Mouse (Mus musculus) left cerebral cortex, adult 18-20 months (tissue): ENCODE measurements around the gene Nr1h3. TPM values are rescaled to one million over a fixed set of nuclear protein-coding genes. Genes with fewer than 3 reads are reported as not detected.
"Not testable (repeated sequence)": the region's sequence is repeated elsewhere in the genome, so short reads cannot be mapped to it uniquely, and the experiment has no call there.

ENCODE experiments used
- DNase-seq, 2 experiments: peaks; one replicate each; pipeline ENCODE4 v3.0.0; 2021 to 2022; ENCODE audit warnings: low spot score in 2 of 2, mixed read lengths in 1 of 2
- long read RNA-seq, 2 experiments: library from polyadenylated mRNA; stranded (forward); transcript quantifications; one replicate each; pipeline ENCODE4 v2.0.0; 2021
- total RNA-seq, 2 experiments: library from RNA; stranded (reverse); gene quantifications; 2 replicates each; pipeline ENCODE4 v1.2.3; 2021

Nr1h3 gene
- total RNA-seq: 1 to 10 TPM; 3.5 to 3.6 TPM
- long read RNA-seq, experiment 1, partial matches to known transcripts: 1 of 8 reads
- long read RNA-seq, experiment 1, other reads (novel, unspliced or antisense): 4 of 8 reads
- long read RNA-seq, experiment 2, partial matches to known transcripts: 0 of 8 reads
- long read RNA-seq, experiment 2, other reads (novel, unspliced or antisense): 3 of 8 reads

DNA sequence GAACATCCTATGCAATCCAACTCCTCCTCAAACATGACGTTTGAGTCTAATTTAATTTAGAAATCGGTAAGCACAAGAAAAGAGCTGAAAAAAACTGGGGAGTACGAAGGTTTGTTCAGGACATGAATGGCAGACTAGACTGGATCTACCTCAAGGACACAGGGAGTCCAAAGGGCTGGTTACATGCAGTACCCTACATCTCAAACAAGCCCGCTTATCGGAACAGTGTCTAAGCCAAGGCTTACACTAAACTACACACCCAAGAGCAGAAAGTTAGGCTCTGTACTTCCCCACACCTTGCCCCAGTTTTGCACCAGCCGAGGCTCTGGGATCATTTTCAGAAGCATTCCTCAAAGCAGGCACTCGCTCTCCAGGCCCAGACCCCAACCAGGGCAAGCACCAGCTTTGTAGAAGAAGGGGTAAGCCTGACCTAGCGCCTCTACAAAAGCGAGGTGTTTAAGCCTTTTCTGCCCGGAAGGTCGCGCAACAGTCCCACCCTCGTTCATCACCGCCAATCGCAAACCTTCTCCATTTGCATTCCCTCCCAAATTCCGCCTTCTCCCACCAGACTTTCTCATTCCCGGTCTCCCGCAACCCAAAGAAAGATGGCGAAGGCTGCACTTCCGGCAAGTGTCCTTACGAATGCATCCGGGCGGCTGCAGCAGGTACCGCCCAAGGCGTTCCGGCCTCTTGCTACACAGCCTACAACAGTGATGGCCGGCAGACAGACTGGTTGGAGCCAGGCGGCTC is at the start of gene Nr1h3, which contains the start of gene Acp2:
Nr1h3 (minus strand) TSS at position 613 of the 750 bp plus-strand sequence.
Acp2 (plus strand) TSS at position 664 of the 750 bp plus-strand sequence.
- DNase-seq: peak; percentile 92 to 97

DNA sequence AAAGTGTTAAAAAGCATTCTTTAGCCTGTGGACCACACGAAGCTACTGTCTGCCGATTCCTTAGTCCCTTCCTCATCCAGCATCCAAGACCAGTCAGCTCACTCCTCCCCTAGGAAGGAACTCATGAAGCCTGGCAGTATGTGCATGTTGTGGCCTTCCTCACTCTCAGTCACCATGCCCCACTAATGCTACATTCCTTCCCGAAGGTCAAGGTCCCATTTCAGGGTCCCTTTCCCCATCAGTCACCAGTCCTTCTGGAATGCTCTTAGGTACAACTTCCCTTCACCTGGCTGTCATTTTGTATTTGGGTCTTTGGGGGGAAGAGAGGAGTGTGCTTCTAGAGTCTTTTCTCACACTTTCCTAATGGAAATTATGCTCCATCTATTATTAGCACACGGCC is 49.4 kb upstream of the Nr1h3 start:
- no peak for DNase-seq

- DNase-seq: no peak
Observed at GRCm38 (mm10) chr2:91248366-91248765, 45.7 kb upstream of the Nr1h3 start.

- no peak for DNase-seq
Observed at GRCm38 (mm10) chr2:91244557-91245228, 42.1 kb upstream of the Nr1h3 start.

DNA sequence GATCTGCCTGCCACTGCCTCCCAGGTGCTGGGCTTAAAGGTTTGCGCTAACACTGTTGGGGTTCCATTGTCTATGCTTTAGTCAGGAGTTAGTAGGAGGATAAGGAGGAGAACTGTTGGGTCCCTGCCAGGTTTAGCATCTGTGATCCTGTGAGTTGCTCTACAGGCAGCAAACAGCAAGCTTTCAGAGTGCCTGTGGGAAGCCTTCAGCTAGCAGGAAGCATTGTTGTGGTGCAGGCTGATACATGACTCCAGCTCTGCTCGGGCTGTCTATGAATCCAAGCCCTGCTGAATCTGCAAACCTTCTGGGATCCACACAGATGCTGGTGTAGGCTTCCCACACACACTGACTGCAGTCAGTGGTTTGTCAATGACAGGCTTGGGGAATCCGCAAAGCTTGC is 40.8 kb upstream of the Nr1h3 start:
- peak; percentile 77 to 78 for DNase-seq

DNA sequence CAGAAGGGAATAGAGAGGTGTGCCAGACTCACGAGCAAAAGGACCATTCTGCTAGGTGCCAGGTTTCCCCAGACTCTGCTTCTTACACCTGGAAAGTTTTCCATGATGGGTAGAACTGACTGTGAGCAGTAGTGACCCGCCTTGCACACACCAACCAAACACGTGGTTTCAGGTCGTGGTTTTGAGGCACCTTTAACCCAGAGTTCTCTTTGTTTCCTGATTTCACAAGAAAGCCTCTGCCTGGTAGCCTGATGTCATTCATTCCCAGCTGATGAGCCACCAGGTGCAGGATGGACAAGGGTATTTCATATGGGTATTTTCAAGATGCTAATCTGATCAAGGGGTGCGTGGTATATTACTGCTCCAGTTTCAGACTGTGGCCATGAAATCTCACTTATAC is 39.9 kb upstream of the Nr1h3 start:
- no peak for DNase-seq

DNA sequence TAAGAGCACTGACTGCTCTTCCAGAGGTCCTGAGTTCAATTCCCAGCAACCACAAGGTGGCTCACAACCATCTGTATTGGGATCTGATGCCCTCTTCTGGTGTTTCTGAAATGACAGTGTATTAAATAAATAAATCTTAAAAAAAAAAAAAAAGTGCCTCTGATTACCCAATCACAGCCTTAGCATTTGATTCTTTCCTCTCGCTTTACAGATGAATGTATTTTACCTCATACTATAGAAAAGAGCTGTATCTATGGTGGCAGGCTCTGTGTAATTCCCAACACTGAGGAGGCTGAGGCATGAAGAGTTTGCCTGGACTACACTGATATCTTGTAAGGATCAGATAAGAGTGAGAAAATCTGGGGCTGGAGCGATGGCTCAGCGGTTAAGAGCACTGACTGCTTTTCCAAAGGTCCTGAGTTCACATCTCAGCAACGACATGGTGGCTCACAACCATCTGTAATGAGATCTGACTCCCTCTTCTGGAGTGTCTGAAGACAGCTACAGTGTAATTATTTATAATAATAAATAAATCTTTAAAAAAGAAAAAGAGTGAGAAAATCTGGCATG is 35.0 kb upstream of the Nr1h3 start:
- not testable (repeated sequence) for DNase-seq

DNA sequence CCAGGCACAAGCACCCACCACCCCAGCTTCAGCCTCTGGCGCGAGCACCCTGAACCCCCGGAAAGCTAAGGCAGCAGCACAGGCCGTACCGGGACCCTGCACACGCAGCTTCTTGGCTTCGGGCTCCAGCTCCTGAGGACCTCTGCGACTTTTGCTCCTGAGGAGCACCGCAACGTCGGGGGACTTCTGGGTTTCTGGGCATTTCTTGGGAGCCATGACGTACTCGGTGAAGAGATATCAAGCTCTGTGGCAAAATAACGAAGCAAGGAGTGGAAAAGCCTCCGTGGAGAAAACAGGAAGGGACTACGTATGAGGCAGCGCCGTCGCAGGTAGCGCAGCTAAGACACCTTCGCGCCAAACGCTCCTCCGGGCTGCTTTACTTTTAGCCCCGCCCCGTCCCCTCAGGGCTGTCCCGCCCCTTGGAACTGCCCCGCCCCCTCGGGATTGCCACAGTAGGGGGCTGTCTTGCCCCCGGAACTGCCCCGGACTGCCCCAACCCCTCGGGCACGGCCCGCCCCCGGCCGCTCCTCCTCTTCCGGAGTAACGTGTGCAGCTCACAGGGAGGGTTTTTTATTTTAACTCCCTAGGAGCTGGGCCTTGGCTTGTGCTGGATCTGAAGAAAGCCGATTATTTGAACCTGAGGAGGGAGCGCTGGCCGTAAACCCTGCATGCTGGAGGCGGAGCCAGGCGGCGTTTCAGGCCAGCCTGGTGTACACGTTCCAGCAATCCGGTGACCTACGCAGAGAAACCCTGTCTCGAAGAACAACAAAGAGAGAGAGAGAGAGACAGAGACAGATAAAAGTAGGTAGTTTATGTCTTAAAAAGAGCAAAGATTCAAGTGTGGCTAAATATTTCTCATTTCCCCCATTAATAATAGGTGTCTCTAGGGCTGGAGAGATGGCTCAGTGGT is 34.2 kb upstream of the Nr1h3 start, which contains the start of gene Ddb2:
Ddb2 (minus strand) TSS at position 382 of the 910 bp plus-strand sequence.
- DNase-seq: peak; percentile 87 to 90

DNA sequence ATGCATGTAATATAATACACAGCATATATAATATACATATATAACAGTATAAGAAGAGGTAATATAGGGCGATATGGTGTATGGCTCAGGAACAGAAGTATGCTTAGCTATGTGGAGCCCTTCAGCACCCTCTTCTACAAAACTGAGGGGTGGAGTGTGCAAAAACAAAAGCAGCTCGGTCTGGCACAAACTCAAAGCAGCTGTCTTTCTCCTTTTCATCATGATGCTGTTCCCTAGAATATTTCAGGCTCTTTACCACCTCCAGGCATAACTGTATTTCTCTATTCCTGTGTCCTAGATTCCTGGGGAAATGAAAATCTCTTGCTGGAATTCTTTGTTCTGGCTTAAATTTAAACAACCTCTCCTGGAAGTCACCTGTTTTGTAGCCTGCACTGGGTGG is 27.1 kb upstream of the Nr1h3 start:
- peak; percentile 45 to 54 for DNase-seq

GRCm38 (mm10) chr2:91223614-91224013 is 21.0 kb upstream of the Nr1h3 start:
- no peak for DNase-seq

DNA sequence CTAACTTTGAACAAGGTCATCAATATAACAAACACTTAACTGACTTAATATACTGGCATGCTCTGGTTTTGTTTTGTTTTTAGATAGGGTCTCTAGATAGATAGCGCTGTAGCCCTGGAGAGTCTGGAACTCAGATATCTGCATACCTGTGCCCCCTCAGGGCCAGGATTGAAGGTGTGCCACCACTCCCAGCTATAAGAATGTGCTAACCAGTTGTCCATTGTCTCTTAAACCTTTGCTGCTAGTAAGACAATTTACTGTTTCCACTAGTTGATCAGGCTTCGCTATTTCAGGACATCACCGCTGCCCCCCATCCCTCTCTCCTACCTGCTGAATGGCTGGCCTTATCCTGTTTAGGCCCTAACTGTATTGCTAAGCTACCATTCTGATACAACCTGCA is 17.9 kb upstream of the Nr1h3 start:
- DNase-seq: no peak

GRCm38 (mm10) chr2:91217032-91217431 is 14.4 kb upstream of the Nr1h3 start:
- no peak for DNase-seq

GRCm38 (mm10) chr2:91213311-91213710 is 10.7 kb upstream of the Nr1h3 start:
- DNase-seq: no peak

DNA sequence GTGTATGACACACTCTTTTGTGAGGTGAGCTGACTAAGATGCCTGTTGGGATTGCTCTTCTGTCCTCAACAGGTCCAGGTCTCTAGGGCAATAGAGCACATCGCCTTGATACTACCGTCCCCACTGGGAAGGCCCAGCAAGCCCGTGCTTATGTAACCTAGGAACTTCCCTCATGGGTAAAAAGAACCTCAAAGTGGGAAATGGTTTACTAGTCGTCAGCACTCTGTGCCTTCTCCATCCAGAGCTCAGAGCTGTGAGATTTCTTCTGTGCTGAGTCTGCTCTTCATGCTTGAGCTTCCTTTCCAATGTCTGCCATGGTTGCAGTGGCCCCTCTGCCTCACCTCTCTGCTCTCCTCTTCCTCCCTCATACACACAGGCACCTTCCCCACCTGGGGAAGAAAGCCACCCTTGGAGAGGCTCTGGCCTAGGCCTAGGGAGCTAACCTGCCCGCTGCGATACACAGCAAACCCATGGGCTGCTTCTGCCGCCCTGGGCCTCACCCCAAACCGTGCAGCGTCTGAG is 3.7 kb upstream of the Nr1h3 start:
- no peak for DNase-seq

DNA sequence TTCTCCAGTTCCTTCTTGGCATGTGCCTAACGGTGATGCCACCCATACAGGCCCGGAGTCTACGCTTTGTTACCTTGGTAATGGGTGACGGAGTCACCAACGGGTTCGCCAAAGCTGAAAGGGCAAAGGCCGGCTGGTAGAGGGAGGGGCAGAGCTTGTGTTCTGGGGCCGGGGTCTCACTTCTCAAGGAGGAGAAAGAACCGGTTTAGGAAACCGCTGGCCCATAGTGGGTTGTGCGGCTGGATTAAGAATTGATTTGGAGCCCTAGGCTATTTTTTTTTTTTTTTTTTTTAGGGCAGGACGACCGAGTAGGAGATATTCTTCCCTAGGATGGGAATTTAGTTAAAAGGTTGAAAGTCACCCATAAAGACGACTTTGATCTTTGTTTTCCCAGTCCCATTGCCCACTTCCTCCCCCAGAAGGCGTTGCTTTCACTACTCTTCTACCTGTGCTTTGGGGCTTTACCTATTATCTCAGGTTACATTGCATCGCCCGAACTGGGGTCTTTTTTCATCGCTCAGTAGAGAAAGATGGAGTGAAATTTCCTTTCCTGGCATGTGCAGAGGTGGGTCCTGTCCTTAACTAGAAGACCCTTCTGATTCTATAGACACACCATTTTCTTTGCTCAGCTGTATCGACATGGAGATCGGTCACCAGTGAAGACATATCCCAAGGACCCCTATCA is 480 bp upstream of the Nr1h3 start:
- DNase-seq: no peak

GRCm38 (mm10) chr2:91198888-91199287 is 3.7 kb downstream of the Nr1h3 start:
- DNase-seq: no peak

- DNase-seq: peak; percentile 45 to 46
Observed at GRCm38 (mm10) chr2:91196577-91197001, 6.0 kb downstream of the Nr1h3 start.

- no peak for DNase-seq
Observed at GRCm38 (mm10) chr2:91194624-91195332, 7.9 kb downstream of the Nr1h3 start.

DNA sequence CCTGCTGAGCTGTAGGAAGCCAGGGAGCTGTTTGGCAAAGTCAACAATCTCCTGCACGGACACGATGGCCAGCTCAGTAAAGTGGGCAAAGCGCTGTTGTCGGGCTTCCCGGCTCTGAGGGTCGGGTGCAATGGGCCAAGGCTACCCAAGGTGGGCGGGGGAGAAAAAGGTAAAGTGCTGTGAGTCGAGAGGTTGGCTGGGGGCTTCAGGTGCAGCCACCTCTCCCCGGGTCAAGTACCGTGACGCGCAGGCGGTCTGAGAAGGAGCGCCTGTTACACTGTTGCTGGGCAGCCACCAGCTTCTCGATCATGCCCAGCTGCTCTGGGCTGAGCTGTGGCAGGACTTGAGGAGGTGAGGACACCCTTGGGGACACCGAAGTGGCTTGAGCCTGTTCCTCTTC is 12.1 kb downstream of the Nr1h3 start:
- DNase-seq: no peak
